Mouse (Mus musculus): ENCODE measurements around the gene Ncln. TPM values are rescaled to one million over a fixed set of nuclear protein-coding genes. Genes with fewer than 3 reads are reported as not detected.

Ncln gene
- polyA plus RNA-seq, 1 experiment from 2014 or later = 55.7 TPM

- H3K27me3 ChIP-seq (ENCODE audit: control insufficient read depth, insufficient read depth, low read length) = peaks cover 13% of the 10 kb centered on the region
- H3K9ac ChIP-seq (ENCODE audit: low read length) = 0 out of 2 replicates have a peak overlapping the region, but pooled peaks have one; percentile 26
- no peaks in the 10 kb centered on the region for H3K9me3 ChIP-seq (replicated peaks; ENCODE audit: control insufficient read depth, low read length)
- H3K4me2 ChIP-seq (ENCODE audit: low read depth, low read length) = no peak overlapping the region
- H3K4me3 ChIP-seq (ENCODE audit: low read length) = no peak overlapping the region
- 56% methylated on average over 7 of the region's 7 CpGs for WGBS
- ATAC-seq (replicated peaks; ENCODE audit: extremely low read depth, insufficient read depth, low FRiP score) = no peak
- H3K4me1 ChIP-seq (ENCODE audit: control insufficient read depth, insufficient read depth, low read length) = peaks cover 13% of the 10 kb centered on the region; the same call in 1 of the 2 replicates
- H3K36me3 ChIP-seq (ENCODE audit: control insufficient read depth, insufficient read depth) = peaks cover 31% of the 10 kb centered on the region
- no peak overlapping the region for H3K27ac ChIP-seq (ENCODE audit: low read length)
Measured at GRCm38 (mm10) chr10:81485479-81486018, 10.6 kb downstream of the Ncln start.

DNA sequence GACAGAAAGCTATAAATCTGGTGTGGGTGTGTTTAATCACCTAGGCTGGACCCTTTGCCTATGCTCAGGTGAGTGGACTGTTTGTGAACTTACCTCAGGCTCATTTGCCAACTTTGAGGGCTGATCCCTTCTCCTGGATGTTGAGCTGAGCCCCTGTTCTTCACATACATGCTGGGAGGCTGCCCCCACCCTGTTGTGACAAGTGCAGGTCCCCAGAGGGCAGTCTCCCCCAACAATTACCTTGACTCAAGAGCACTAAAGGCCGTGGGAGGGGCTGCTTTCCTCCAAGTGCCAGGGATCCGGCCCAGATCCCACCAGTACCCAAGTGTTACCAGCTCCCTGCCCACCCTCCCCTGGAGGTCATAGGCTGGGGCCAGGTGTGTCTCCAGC, 11.1 kb downstream of the Ncln start:
- no peak overlapping the region for H3K4me3 ChIP-seq (ENCODE audit: low read length)
- WGBS = 13% methylated on average over 2 of the region's 2 CpGs
- no peaks in the 10 kb centered on the region for H3K9me3 ChIP-seq (replicated peaks; ENCODE audit: control insufficient read depth, low read length)
- H3K27ac ChIP-seq (ENCODE audit: low read length) = no peak overlapping the region
- H3K36me3 ChIP-seq (ENCODE audit: control insufficient read depth, insufficient read depth) = peaks cover 28% of the 10 kb centered on the region
- H3K4me1 ChIP-seq (ENCODE audit: control insufficient read depth, insufficient read depth, low read length) = peaks cover 13% of the 10 kb centered on the region; the same call in 1 of the 2 replicates
- H3K27me3 ChIP-seq (ENCODE audit: control insufficient read depth, insufficient read depth, low read length) = peaks cover 18% of the 10 kb centered on the region
- H3K9ac ChIP-seq (ENCODE audit: low read length) = no peak overlapping the region
- H3K4me2 ChIP-seq (ENCODE audit: low read depth, low read length) = no peak overlapping the region
- ATAC-seq (replicated peaks; ENCODE audit: extremely low read depth, insufficient read depth, low FRiP score) = no peak

- 67% methylated on average over 6 of the region's 6 CpGs for WGBS
- H3K27ac ChIP-seq (ENCODE audit: low read length) = no peak overlapping the region
- H3K4me1 ChIP-seq (ENCODE audit: control insufficient read depth, insufficient read depth, low read length) = peaks cover 13% of the 10 kb centered on the region; the same call in 1 of the 2 replicates
- no peak overlapping the region for H3K9ac ChIP-seq (ENCODE audit: low read length)
- no peak overlapping the region for H3K4me3 ChIP-seq (ENCODE audit: low read length)
- H3K36me3 ChIP-seq (ENCODE audit: control insufficient read depth, insufficient read depth) = peaks cover 25% of the 10 kb centered on the region
- peaks cover 18% of the 10 kb centered on the region for H3K27me3 ChIP-seq (ENCODE audit: control insufficient read depth, insufficient read depth, low read length)
- ATAC-seq (replicated peaks; ENCODE audit: extremely low read depth, insufficient read depth, low FRiP score) = no peak
- no peaks in the 10 kb centered on the region for H3K9me3 ChIP-seq (replicated peaks; ENCODE audit: control insufficient read depth, low read length)
- H3K4me2 ChIP-seq (ENCODE audit: low read depth, low read length) = no peak overlapping the region
Measured at GRCm38 (mm10) chr10:81484441-81485059, 11.6 kb downstream of the Ncln start.

DNA sequence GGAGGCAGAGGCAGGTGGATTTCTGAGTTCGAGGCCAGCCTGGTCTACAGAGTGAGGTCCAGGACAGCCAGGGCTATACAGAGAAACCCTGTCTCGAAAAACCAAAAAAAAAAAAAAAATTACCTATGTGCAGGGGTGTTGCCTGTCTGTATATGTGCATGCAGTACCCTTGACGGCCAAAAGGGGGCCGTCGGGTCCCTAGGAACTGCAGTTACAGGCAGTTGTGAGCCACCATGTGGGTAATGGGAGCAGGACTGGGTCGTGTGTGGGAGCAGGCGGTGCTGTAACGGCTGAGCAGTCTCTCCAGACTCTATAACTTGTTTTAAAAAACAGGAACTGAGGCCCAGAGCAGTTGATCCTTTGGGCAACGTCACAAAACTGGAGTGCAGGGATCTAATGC, 12.2 kb downstream of the Ncln start:
- Histone ChIP-seq H3K9me3 (replicated peaks; ENCODE audit: control insufficient read depth, low read length) (no peaks in the 10 kb centered on the region), H3K4me1 (ENCODE audit: control insufficient read depth, insufficient read depth, low read length) (peaks cover 13% of the 10 kb centered on the region; the same call in 1 of the 2 replicates), H3K36me3 (ENCODE audit: control insufficient read depth, insufficient read depth) (peaks cover 21% of the 10 kb centered on the region), H3K4me2 (ENCODE audit: low read depth, low read length) (no peak overlapping the region), H3K27ac (ENCODE audit: low read length) (no peak overlapping the region), H3K4me3 (ENCODE audit: low read length) (no peak overlapping the region), H3K27me3 (ENCODE audit: control insufficient read depth, insufficient read depth, low read length) (peaks cover 18% of the 10 kb centered on the region), H3K9ac (ENCODE audit: low read length) (no peak overlapping the region)
- no peak for ATAC-seq (replicated peaks; ENCODE audit: extremely low read depth, insufficient read depth, low FRiP score)
- WGBS = 18% methylated on average over 9 of the region's 9 CpGs

DNA sequence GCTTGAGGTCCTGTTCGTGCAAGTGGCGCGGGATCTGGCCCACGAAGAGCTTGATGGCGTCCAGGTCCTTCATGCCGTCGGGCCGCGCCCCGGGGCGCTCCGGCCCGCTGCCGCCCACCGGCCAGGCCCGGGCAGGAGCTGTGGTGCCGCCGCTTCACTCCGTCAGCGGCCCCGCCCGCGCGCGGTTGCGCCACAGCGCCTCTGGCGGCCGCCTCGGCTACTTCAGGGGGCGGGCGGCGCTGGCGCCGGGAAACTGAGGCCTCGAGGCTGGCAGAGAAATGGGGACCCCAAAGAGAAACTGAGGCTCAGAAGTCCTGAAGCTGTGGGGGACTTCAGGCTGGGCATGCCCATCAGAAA, 13.7 kb downstream of the Ncln start, which contains the start of gene Celf5:
Gene Celf5, minus strand, starts transcription at position 177 of the 357 bp plus-strand sequence.
- no peak within 1 kb of the TSS for H3K27ac ChIP-seq (ENCODE audit: low read length)
- H3K9me3 ChIP-seq (replicated peaks; ENCODE audit: control insufficient read depth, low read length) = no peaks in the 10 kb centered on the region
- H3K9ac ChIP-seq (ENCODE audit: low read length) = peak within 1 kb of the TSS; percentile 53
- peaks cover 23% of the 10 kb centered on the region for H3K27me3 ChIP-seq (ENCODE audit: control insufficient read depth, insufficient read depth, low read length)
- peak within 1 kb of the TSS; percentile 56 for H3K4me3 ChIP-seq (ENCODE audit: low read length)
- peak within 1 kb of the TSS; percentile 74 for H3K4me2 ChIP-seq (ENCODE audit: low read depth, low read length)
- peaks cover 11% of the 10 kb centered on the region; the same call in 1 of the 2 replicates for H3K36me3 ChIP-seq (ENCODE audit: control insufficient read depth, insufficient read depth)
- H3K4me1 ChIP-seq (ENCODE audit: control insufficient read depth, insufficient read depth, low read length) = peaks cover 9% of the 10 kb centered on the region; the same call in 1 of the 2 replicates
- ATAC-seq (replicated peaks; ENCODE audit: extremely low read depth, insufficient read depth, low FRiP score) = peak; percentile 43; the same call in 1 of the 2 replicates
- under 1% methylated on average over 36 of the region's 36 CpGs for WGBS

DNA sequence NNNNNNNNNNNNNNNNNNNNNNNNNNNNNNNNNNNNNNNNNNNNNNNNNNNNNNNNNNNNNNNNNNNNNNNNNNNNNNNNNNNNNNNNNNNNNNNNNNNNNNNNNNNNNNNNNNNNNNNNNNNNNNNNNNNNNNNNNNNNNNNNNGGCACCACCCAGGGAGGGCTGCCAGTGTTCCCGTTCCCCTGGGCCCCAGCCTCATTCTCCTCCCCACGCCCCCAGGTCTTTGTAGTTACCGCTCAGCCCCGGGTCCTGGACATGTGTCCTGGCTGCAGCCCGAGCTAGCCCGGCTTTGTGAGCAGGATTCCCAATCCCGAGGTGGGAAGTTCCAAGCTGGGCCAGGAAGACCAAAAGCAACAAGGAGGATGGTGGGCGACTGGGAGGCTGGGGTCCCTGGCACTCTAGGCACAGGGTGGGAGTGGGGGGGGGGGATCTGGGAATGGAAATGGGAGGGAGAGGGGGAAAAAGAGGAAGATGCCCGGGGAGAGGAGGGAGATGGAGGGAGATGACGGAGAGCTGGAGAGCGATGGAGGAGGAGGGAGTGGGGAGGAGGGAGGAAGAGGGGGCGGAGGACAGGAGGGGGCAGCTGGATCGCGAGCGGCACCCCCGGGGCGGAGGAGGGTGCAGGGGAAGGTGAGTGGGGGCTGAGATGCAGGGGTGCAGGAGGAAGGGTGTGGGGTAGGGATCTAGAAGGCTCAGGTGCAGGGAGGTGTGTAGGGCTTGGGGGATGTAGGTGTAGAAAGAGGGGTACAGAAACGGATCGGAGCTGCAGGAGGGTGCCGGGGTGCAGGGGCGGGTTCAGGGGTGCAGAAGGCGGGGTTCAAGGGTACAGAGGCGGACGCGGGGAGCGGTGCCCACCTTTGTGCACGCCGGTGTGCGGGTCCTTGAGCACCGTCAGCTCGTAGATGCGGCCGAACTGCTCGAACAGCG, 14.3 kb downstream of the Ncln start:
- no peaks in the 10 kb centered on the region for H3K9me3 ChIP-seq (replicated peaks; ENCODE audit: control insufficient read depth, low read length)
- H3K27me3 ChIP-seq (ENCODE audit: control insufficient read depth, insufficient read depth, low read length) = peaks cover 28% of the 10 kb centered on the region
- peaks cover 7% of the 10 kb centered on the region; the same call in 1 of the 2 replicates for H3K4me1 ChIP-seq (ENCODE audit: control insufficient read depth, insufficient read depth, low read length)
- H3K27ac ChIP-seq (ENCODE audit: low read length) = no peak overlapping the region
- H3K9ac ChIP-seq (ENCODE audit: low read length) = peak overlapping the region; percentile 53
- peak overlapping the region; percentile 56 for H3K4me3 ChIP-seq (ENCODE audit: low read length)
- peak; percentile 7; the same call in 1 of the 2 replicates for ATAC-seq (replicated peaks; ENCODE audit: extremely low read depth, insufficient read depth, low FRiP score)
- H3K4me2 ChIP-seq (ENCODE audit: low read depth, low read length) = peak overlapping the region; percentile 74
- peaks cover 5% of the 10 kb centered on the region; the same call in 1 of the 2 replicates for H3K36me3 ChIP-seq (ENCODE audit: control insufficient read depth, insufficient read depth)
- 6% methylated on average over 35 of the region's 35 CpGs for WGBS

- WGBS = 73% methylated on average over 10 of the region's 10 CpGs
- Histone ChIP-seq H3K4me1 (ENCODE audit: control insufficient read depth, insufficient read depth, low read length) (no peaks in the 10 kb centered on the region), H3K4me2 (ENCODE audit: low read depth, low read length) (no peak overlapping the region), H3K9me3 (replicated peaks; ENCODE audit: control insufficient read depth, low read length) (no peaks in the 10 kb centered on the region), H3K27me3 (ENCODE audit: control insufficient read depth, insufficient read depth, low read length) (peaks cover 73% of the 10 kb centered on the region), H3K27ac (ENCODE audit: low read length) (no peak overlapping the region), H3K36me3 (ENCODE audit: control insufficient read depth, insufficient read depth) (no peaks in the 10 kb centered on the region), H3K9ac (ENCODE audit: low read length) (no peak overlapping the region), H3K4me3 (ENCODE audit: low read length) (no peak overlapping the region)
- ATAC-seq (replicated peaks; ENCODE audit: extremely low read depth, insufficient read depth, low FRiP score) = no peak
Measured at GRCm38 (mm10) chr10:81474461-81474860, 21.7 kb downstream of the Ncln start.

- no peak overlapping the region for H3K4me3 ChIP-seq (ENCODE audit: low read length)
- 2% methylated on average over 22 of the region's 22 CpGs for WGBS
- H3K9me3 ChIP-seq (replicated peaks; ENCODE audit: control insufficient read depth, low read length) = no peaks in the 10 kb centered on the region
- ATAC-seq (replicated peaks; ENCODE audit: extremely low read depth, insufficient read depth, low FRiP score) = no peak
- H3K27me3 ChIP-seq (ENCODE audit: control insufficient read depth, insufficient read depth, low read length) = peaks cover 75% of the 10 kb centered on the region
- no peak overlapping the region for H3K27ac ChIP-seq (ENCODE audit: low read length)
- H3K4me2 ChIP-seq (ENCODE audit: low read depth, low read length) = no peak overlapping the region
- H3K36me3 ChIP-seq (ENCODE audit: control insufficient read depth, insufficient read depth) = no peaks in the 10 kb centered on the region
- H3K9ac ChIP-seq (ENCODE audit: low read length) = no peak overlapping the region
- no peaks in the 10 kb centered on the region for H3K4me1 ChIP-seq (ENCODE audit: control insufficient read depth, insufficient read depth, low read length)
Measured at GRCm38 (mm10) chr10:81473003-81473451, 23.2 kb downstream of the Ncln start.

All from heart, embryonic 16.5 days (tissue).